Mouse (Mus musculus): ENCODE data around the gene Slc25a29.

GRCm38 (mm10) chr12:108834786-108835185, 897 bp downstream of the Slc25a29 start:
- no peak for TF ChIP-seq CTCF (IDR thresholded peaks at IDR 0.05; ENCODE audit: extremely low read depth, insufficient read length, insufficient replicate concordance, low read depth, low read length)
- no peak for TF ChIP-seq POLR2A (IDR thresholded peaks at IDR 0.05; ENCODE audit: low read depth, low read length)

Measured in small intestine, adult 2 months (tissue).